Mouse (Mus musculus) 3134 (cell line): ENCODE results near the gene 4930480E11Rik.
"Not testable (repeated sequence)": the region's sequence is repeated elsewhere in the genome, so short reads cannot be mapped to it uniquely, and the experiment has no call there.

Experiments used
- DNase-seq: peaks from one replicate; pipeline ENCODE4 v3.0.0-alpha.2; 2011; ENCODE audit warnings: low spot score; ENCODE audit not compliant: insufficient read length; ENCODE audit errors: extremely low read depth

Gene 4930480E11Rik

GRCm38 (mm10) chrX:78369343-78369742 is at the start of gene 4930480E11Rik:
TSS of gene 4930480E11Rik (plus strand) at chrX:78369643.
- DNase-seq: no peak

- DNase-seq: not testable (repeated sequence)
Measured at GRCm38 (mm10) chrX:78403346-78403745, 33.9 kb downstream of the 4930480E11Rik start.
